Mouse (Mus musculus) 3T3-L1 (cell line): Measurements from ENCODE around the gene Cdh23.

Source experiments
- DNase-seq: peaks from one replicate; pipeline ENCODE4 v3.0.0-alpha.2; 2015; ENCODE audit warnings: low read depth, low spot score

The Cdh23 gene

GRCm38 (mm10) chr10:60346056-60346455 is 350.2 kb downstream of the Cdh23 start:
- DNase-seq, result no peak

DNA sequence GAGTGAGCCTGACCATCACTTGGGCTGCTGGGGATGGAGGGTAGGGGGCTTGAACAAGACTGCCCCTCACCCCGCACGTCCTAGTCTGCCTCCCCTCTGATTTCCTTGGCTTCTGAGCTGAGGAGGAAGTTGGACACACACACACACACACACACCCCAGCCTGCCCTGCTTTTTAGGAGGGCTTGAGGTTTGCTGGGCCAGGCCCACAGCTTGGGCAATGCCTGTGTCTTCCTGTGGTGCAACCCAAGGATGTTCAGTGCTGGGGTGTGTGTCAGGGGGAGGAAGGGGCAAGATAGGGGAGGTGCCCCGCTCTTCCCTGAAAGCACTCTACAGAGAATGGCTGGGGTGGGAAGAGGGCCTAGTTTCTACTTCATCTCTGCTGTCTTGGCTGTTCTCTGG is 352.2 kb downstream of the Cdh23 start:
- DNase-seq, result no peak

- DNase-seq, result no peak
Observed at GRCm38 (mm10) chr10:60341528-60341927, 354.8 kb downstream of the Cdh23 start.

DNA sequence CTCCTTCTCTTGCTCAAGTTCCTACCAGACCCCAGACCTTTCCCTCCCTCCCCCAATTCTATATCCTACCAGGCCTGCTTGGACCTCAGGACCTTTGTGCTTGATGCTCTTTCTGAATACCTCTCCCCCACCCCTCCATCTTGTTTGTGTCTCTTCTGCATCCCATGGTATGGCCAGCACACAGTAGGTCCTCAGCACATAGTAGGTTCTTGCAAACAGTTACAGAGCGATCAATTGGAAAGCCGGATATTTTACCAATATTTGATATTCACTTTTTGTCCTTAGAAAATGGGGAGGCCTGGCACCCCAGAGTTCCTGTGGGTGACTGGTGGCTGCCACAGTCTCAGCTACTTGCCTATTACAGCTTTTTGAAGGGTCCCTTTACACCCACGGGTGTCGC is 361.3 kb downstream of the Cdh23 start:
- no peak for DNase-seq

- no peak for DNase-seq
Observed at GRCm38 (mm10) chr10:60334583-60334982, 361.7 kb downstream of the Cdh23 start.

- peak; percentile 19 for DNase-seq
Observed at GRCm38 (mm10) chr10:60328963-60329650, 367.2 kb downstream of the Cdh23 start.

DNA sequence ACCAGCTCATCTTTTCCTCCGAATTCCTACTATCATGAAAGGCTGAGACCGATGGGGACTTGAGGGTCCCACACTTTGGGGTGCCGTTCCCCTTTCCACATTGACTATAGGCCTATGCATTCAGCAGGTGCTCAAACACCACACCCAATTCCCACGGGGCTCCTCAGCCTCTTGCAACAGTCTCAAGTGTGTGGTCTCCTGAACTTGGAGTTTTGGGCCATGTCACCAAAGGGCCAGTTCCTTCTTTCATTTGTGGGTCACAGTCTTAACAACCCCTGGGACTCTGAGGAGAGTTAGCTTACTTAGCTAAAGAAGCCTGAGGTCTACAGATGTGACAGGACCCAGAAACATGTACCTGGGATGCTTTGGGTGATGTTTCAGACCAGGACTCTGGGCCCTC is 380.1 kb downstream of the Cdh23 start:
- DNase-seq, result no peak

DNA sequence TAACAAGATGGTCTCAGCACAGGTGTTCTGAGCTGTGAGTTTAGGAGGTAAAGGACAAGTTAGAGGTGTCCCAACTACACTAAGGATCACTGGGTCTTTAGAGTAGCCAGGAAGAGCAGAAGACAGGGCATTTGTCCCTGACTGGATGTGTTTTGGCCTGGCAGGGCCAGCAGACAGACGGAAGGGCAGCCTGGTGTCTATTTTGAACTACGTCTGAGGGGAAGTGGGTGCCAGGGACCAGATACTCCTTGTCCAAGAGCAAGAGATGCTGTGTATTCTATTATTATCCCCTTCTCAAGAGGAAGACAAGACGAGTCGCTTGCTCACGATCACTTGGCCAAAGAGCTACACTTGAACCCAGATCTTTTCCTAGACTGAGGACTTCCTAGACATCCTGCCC is 382.7 kb downstream of the Cdh23 start:
- no peak for DNase-seq

DNA sequence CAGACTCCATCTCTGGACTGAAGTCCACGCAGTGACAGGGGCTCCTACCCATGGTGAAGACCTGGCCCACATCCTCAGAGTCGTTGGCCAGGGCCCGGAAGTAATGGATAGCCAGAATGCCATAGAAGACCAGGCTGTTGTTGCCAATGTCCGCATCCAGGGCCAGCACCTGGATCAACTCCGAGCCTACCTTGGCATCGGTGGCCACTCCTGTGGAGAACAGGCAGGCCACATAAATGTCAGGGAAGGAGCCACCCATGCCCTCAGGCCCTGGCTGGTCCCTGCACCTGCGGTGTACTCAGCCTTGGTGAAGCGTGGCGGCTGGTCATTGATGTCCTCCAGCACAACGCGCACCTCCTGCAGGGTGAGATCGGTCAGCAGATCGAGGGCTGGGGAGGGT is 385.7 kb downstream of the Cdh23 start:
- no peak for DNase-seq

- peak; percentile 88 for DNase-seq
Observed at GRCm38 (mm10) chr10:60304854-60305628, 391.2 kb downstream of the Cdh23 start.

- DNase-seq, result no peak
Observed at GRCm38 (mm10) chr10:60303419-60303818, 392.9 kb downstream of the Cdh23 start.

DNA sequence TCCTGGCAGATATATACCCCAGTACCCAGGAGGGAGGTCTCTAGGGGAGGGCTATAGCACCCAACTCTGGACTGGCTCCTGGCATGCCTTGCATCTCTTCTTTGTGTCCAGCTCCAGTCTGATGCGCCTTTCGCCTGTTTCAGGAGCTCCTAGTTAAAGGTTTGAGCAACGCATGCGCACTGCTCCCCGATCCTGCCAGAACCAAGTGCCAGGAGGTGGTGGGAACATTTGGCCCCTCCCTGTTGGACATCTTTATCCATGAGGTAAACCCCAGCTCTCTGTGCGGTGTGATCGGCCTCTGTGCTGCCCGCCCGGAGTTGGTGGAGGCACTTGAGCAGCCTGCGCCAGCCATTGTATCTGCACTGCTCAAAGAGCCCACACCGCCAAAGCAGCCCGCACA is 396.7 kb downstream of the Cdh23 start:
- DNase-seq, result no peak

DNA sequence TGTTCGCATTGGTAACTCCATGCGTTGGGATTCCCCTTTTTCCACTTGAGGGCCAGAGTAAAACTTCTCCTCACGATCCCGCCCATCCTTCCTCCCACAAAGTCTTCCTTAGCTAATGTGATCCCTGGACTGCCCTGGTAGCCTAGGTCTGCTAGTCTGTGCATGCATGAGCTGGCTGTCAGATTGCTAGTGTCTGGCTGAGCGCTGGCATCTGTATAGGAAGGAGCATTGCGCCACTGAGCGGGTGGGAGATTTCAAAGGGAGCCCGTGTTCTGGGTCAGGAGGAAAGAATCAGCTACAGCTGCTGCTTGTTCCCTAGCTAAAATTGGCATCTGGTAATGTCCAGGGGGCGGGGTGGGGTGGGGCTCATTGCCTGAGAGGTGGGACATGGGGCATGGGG is 400.3 kb downstream of the Cdh23 start:
- no peak for DNase-seq

- no peak for DNase-seq
Observed at GRCm38 (mm10) chr10:60295356-60295755, 400.9 kb downstream of the Cdh23 start.

- no peak for DNase-seq
Observed at GRCm38 (mm10) chr10:60294621-60295020, 401.7 kb downstream of the Cdh23 start.

GRCm38 (mm10) chr10:60292209-60292608 is 404.1 kb downstream of the Cdh23 start:
- no peak for DNase-seq

DNA sequence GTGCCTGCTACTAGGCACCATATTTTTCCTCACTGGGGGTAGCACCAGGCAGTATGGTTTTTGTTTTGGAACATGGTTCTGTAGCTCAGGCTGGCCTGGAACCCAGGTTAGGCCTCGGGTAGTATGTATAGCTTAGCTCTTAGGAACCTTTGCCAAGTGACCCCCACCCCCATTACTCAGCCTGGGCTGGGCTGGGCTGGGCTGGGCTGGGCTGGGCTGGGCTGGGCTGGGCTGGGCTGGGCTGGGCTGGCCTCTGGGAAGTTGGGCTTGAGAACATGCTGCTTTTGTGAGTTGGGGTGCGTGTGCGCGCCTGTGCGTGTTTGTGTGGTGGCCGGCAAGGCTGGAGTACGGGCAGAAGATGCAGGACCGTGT is 405.6 kb downstream of the Cdh23 start:
- no peak for DNase-seq

- DNase-seq, result no peak
Observed at GRCm38 (mm10) chr10:60290026-60290738, 406.1 kb downstream of the Cdh23 start.

GRCm38 (mm10) chr10:60289216-60289615 is 407.1 kb downstream of the Cdh23 start:
- no peak for DNase-seq

GRCm38 (mm10) chr10:60287726-60288125 is 408.6 kb downstream of the Cdh23 start:
- DNase-seq, result no peak

DNA sequence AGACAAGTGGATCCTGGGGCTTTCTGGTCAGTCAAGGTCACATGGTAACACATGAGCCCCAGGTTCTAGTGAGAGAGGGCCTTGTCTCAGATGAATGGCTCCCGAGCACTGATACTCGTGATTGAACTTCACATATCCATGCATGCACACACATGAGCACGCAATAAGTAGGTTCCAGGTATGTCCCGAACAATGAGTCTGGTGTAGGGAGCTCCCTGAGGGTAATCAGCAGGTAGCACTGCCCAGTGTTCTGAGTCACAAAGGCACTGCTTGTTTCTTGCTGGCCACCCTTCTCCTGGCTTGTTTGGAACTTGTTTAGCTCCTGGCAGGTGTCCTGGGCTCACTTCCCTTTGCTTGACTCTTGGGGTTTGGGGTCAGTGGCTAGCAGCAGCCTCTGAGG is 409.1 kb downstream of the Cdh23 start:
- no peak for DNase-seq

DNA sequence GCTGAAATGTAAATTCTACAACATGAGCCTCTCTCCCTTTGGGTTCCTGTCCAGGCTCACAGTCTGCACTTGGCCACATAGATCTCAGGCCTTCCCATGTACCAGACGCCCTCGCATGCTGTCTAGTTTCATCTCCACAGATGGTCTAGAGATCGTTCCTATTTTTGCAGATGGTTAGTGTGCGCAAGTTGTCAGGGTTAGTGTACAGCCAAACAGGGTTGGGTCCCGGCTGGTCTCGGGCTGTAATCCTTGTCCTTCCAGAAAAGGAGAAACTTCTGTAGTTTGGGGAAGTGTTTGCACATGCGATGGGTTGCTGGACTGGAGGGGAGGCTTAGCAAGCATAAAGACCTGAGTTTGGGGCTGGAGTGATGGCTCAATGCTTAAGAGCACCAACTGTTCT is 409.7 kb downstream of the Cdh23 start:
- no peak for DNase-seq
